Mouse (Mus musculus): ENCODE measurements around the gene Cfap97.
A peak's percentile ranks its signal among the peaks of the same experiment; 100 is the strongest.
"Not testable (repeated sequence)": the region's sequence is repeated elsewhere in the genome, so short reads cannot be mapped to it uniquely, and the experiment has no call there.

Cfap97 gene

DNA sequence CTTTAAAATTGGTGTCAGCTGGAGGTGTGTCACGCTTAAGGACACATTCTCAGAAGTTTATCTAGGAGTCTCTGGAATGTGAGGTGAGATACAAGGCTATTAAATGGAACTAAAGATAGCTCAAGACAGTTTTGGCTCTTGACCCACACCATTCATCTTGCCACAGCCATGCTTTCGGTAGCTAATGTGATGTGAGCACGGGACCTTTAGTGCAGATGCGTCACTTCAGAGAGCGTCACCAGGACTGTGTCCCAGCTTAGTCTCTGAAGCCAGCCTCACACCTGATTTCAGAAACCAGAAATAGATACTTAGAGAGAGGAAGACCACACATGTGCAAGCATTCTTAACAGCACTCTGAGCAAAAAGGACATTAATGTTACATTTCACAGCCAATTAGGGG is 75.1 kb downstream of the Cfap97 start:
- no peak for DNase-seq (ENCODE audit: low read depth)

DNA sequence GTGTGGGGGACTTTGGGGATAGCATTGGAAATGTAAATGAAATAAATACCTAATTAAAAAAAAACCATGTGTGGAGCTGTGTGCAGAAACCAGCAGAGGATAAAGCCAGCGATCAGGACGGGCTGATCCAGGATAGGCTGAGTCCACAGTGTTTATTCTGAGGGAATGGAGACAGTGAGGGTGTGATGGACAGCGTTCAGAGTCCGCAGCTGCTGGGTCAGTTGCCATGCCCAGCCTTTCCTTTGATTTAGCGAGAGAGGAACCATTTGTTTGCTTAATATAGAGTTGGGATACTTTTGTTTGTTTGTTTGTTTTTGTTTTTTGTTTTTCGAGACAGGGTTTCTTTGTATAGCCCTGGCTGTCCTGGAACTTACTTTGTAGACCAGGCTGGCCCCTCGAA is 80.4 kb downstream of the Cfap97 start:
- DNase-seq (ENCODE audit: low read depth) = not testable (repeated sequence)

DNA sequence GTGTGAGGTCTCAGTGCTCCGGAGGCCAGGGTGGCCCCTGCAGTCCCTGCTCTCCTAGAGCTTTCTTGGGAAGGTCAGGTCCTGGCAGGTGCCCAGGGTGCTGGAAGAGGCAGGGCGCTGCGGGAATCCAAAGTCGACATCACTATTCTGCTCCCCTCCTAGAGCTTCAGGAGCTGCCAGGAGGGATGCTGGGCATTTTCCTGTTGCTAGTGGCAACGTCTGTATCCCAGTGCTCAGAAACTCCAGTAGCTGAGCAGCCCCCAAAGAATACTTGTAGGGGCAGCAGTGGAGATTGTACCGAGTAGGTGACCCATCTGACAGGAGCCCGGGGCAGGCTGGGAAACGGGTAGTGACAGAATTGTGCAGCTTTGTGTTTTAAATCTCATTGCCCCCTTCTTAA is 81.2 kb downstream of the Cfap97 start:
- no peak for DNase-seq (ENCODE audit: low read depth)

DNA sequence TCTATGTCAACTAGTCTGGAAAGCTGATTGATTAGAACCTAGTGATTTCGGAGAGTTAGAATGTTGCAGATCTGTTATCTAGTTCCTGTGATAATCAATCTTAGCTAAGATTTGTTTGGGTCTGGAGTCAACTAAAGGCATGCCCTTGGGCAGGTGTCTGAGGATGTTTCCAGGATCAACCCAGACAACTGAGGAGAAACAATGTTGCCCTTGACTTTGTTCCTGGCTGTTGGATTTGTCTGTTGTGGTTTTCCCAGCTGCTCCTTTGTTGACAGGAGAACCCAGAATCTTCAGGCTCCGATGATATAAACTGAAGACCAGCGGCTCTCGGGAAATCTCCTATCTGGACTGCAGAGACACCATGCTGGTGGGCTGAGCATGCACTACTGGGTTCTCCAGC is 83.2 kb downstream of the Cfap97 start:
- DNase-seq (ENCODE audit: low read depth) = no peak

DNA sequence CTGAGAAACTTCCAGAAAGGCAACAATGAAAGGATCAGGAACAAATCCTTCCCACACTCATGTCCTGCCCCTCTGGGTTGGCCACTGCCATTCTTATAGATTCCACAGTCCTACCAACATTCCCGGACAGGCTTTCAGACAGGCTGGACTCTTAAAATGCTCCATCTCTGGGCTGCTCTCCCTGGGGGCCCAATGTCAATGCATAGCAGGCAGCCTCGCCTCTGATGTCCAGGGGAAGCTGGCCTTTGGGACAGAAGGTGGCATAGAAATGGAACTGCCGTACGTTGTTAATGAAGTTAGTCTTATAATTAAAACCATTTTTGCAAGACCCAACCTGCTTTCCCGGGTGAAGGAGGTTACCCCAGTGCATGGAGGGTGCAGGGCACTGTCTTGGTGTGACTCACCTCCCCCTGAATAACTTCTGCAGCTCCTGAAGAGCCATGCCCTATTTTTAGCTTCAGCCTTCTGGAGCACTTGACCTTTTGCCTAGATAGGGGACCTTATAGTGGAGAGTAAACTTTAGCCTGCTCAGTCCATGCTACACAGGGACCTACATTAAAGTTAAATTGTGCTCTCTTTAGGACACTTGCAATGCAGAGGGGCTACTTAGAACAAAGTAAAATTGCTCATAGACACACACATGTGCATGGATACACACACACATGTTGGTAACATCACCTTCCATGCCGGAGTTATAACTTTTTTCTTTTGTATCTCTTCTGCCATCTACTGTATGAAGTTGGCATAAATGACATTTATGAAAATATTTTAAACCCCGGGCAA is 85.1 kb downstream of the Cfap97 start:
- no peak for DNase-seq (ENCODE audit: low read depth)

DNA sequence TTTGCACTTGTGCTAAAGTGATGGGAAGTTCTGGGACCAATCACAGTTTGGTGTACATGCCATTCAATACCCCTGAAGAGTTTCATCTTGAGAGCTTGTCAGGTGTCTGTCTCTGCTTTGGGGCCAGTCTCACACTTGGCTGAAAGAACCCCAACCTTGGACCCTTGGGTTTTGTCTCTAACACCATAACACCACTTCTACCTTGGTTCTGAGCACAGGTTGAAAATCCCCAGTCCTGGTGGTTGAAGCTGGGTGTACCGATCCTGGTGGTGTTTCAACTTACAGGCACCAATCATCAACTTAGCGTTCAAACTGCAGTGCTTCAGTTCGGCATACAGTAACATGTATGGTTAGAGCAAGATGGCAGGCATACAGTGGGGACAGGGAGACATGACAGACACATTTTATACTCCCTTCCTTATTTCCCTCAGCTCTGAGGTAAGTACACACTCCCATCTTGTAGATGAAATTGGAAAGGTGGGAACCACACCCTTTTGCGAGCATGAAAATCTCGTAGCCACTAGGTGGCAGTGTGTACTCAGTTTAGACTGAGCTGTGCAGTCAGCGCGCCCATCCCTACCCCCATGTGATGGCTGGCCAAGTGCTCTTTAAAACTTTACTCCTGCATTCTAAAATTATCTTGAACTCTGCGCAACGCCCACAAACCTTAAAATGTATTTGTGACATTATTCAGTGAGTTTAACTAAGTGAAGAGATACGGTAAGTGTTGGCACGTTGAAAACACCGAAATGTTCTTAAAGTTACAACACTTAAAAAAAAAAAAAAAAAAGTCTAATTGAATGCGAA is 90.2 kb downstream of the Cfap97 start:
- DNase-seq (ENCODE audit: low read depth) = peak; percentile 70

DNA sequence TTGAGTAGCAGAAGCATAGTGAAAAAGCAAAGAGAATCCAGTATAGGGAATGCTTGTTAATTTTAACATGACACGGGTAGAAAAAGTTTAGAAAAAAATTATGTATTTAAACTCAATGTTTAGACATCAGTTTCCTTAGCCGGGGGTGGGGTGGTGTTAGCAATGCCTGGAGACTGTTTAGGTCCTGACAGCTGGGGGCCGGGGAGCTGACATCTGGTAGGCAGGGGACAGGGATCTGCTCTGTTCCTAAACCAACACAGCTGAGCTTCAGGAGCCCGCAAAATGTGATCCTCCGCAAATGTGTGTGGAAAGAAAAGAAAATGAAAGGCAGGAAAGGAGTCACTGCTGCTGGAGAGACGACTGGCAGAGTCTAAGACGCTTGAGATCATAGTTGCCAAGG is 91.4 kb downstream of the Cfap97 start:
- no peak for DNase-seq (ENCODE audit: low read depth)

Data from c-Kit-positive CD71-positive TER-119-negative erythroid progenitor cells, embryonic 14.5 days (primary cell).